8 mouse cellular contexts compared by ENCODE assay signal in genomic region chr5:30713299-30713675, GRCm38 (mm10). TPM values are rescaled to one million over a fixed set of nuclear protein-coding genes. Genes with fewer than 3 reads are reported as not detected.
DNase-seq lines count a peak whose midpoint lies in the region; ATAC-seq and TF ChIP-seq lines count a peak whose summit lies in the region.

No protein-coding gene starts in this region.

- peak overlapping the region; percentile 82 for H3K4me2 ChIP-seq in heart, embryonic 13.5 days
- peak overlapping the region; percentile 71 for H3K4me2 ChIP-seq in neural tube, embryonic 14.5 days (ENCODE audit: low read depth, low read length)

- no peak for TF ChIP-seq CTCF in lung, adult 2 months (IDR thresholded peaks at IDR 0.05; ENCODE audit: insufficient read depth, low read length)

- H3K27ac ChIP-seq in heart, embryonic 13.5 days (replicated peaks) = no peak overlapping the region
- peak overlapping the region; percentile 93 for H3K27ac ChIP-seq in neural tube, embryonic 14.5 days (ENCODE audit: low read depth, low read length)

- H3K4me1 ChIP-seq in lung, adult 2 months (ENCODE audit: control insufficient read depth, insufficient read depth, low read length) = peaks cover 9% of the 10 kb centered on the region
- H3K4me1 ChIP-seq in heart, embryonic 13.5 days = peaks cover 33% of the 10 kb centered on the region
- peaks cover 10% of the 10 kb centered on the region; the same call in 1 of the 2 replicates for H3K4me1 ChIP-seq in neural tube, embryonic 14.5 days (ENCODE audit: control insufficient read depth, insufficient read depth, low read length)

- no peak for TF ChIP-seq POLR2A in lung, adult 2 months (IDR thresholded peaks at IDR 0.05; ENCODE audit: borderline replicate concordance, extremely low read depth, low read depth, low read length)

- WGBS in lung, adult 2 months = 4% methylated on average over 20 of the region's 20 CpGs
- WGBS in heart, embryonic 13.5 days = 1% methylated on average over 20 of the region's 20 CpGs
- under 1% methylated on average over 20 of the region's 20 CpGs for WGBS in neural tube, embryonic 14.5 days

- H3K4me3 ChIP-seq in lung, adult 2 months (replicated peaks; ENCODE audit: extremely low read depth, low read depth, low read length) = no peak overlapping the region
- peak overlapping the region; percentile 57 for H3K4me3 ChIP-seq in heart, embryonic 13.5 days
- peak overlapping the region; percentile 84 for H3K4me3 ChIP-seq in neural tube, embryonic 14.5 days (ENCODE audit: low read depth, low read length)

- H3K27me3 ChIP-seq in heart, embryonic 13.5 days (replicated peaks) = peaks cover 78% of the 10 kb centered on the region
- no peaks in the 10 kb centered on the region for H3K27me3 ChIP-seq in neural tube, embryonic 14.5 days (ENCODE audit: control insufficient read depth, insufficient read depth, low read length)

- H3K36me3 ChIP-seq in heart, embryonic 13.5 days = no peaks in the 10 kb centered on the region
- H3K36me3 ChIP-seq in neural tube, embryonic 14.5 days (ENCODE audit: control insufficient read depth, insufficient read depth, low read length) = no peaks in the 10 kb centered on the region

- H3K9me3 ChIP-seq in heart, embryonic 13.5 days = no peaks in the 10 kb centered on the region
- no peaks in the 10 kb centered on the region for H3K9me3 ChIP-seq in neural tube, embryonic 14.5 days (ENCODE audit: control insufficient read depth, low read length)

- DNase-seq in lung, adult 2 months = peak; percentile 12
- DNase-seq in lung, adult 18-20 months = no peak
- DNase-seq in cerebellum, postnatal 36 days = peak; percentile 10 to 23
- DNase-seq in kidney, postnatal 4 days = peak; percentile 26 to 39
- DNase-seq in urinary bladder, postnatal 4 days (ENCODE audit: low spot score in 2 of 2) = no peak
- no peak for DNase-seq in left cerebral cortex, adult 8-10 months (ENCODE audit: low spot score in 2 of 2)

- no peak for ATAC-seq in heart, embryonic 13.5 days (ENCODE audit: extremely low read depth, insufficient number of reproducible peaks, low FRiP score, low TSS enrichment)
- peak; percentile 25 for ATAC-seq in neural tube, embryonic 14.5 days (ENCODE audit: low read depth)

- H3K9ac ChIP-seq in heart, embryonic 13.5 days = peak overlapping the region; percentile 77
- peak overlapping the region; percentile 91 for H3K9ac ChIP-seq in neural tube, embryonic 14.5 days (replicated peaks; ENCODE audit: low read depth, low read length)

RNA-seq across cellular contexts. Expression of gene Dpysl5, which starts 1.9 kb away (rescaled TPM):
- 5.6 and 7.9 TPM in 2 replicates for polyA plus RNA-seq in lung, adult 2 months (2012; rRNA removed)
- 2.4 and 3.8 TPM in 2 replicates for polyA plus RNA-seq in heart, embryonic 13.5 days (2015; fragmentation: Nextera tagmentation; extraction: Ambion mirVana)
- polyA plus RNA-seq in neural tube, embryonic 14.5 days (2014; fragmentation: Nextera tagmentation; extraction: Ambion mirVana) = 178 and 203 TPM in 2 replicates
- 10 to 100 TPM; 21.3 to 28.0 (median 27.4) TPM for total RNA-seq in left cerebral cortex, adult 8-10 months (2022)

RNA-seq across cellular contexts. Expression of gene Cenpa, which starts 46.7 kb away (rescaled TPM):
- 12.2 and 13.8 TPM in 2 replicates for polyA plus RNA-seq in lung, adult 2 months (2012; rRNA removed)
- polyA plus RNA-seq in heart, embryonic 13.5 days (2015; fragmentation: Nextera tagmentation; extraction: Ambion mirVana) = 259 TPM in 2 replicates
- polyA plus RNA-seq in neural tube, embryonic 14.5 days (2014; fragmentation: Nextera tagmentation; extraction: Ambion mirVana) = 23.7 and 29.3 TPM in 2 replicates
- total RNA-seq in left cerebral cortex, adult 8-10 months (2022) = 1 to 10 TPM; 3.8 to 4.9 (median 4.5) TPM

Comparison
In these comparisons a context has a peak if more than half of its experiments do, and no peak if none do; other contexts are left out.
1. DNase-seq: peak in lung, adult 2 months (single experiment), cerebellum, postnatal 36 days (2 of 2) and kidney, postnatal 4 days (2 of 2); none in lung, adult 18-20 months (0 of 2), urinary bladder, postnatal 4 days (0 of 2) and left cerebral cortex, adult 8-10 months (0 of 2).
2. RNA of gene Dpysl5, which starts 1.9 kb away (polyA plus RNA-seq): 178 to 203 TPM in neural tube, embryonic 14.5 days; 5.6 to 7.9 TPM in lung, adult 2 months and 2.4 to 3.8 TPM in heart, embryonic 13.5 days; every median in the first group is over 10 times any median in the second.